Mouse (Mus musculus): ENCODE results near the gene Clca1. TPM values are rescaled to one million over a fixed set of nuclear protein-coding genes. Genes with fewer than 3 reads are reported as not detected.
A peak's percentile ranks its signal among the peaks of the same experiment; 100 is the strongest.

Clca1 gene
- polyA plus RNA-seq, 1 experiment from 2014 or later, result not detected

DNA sequence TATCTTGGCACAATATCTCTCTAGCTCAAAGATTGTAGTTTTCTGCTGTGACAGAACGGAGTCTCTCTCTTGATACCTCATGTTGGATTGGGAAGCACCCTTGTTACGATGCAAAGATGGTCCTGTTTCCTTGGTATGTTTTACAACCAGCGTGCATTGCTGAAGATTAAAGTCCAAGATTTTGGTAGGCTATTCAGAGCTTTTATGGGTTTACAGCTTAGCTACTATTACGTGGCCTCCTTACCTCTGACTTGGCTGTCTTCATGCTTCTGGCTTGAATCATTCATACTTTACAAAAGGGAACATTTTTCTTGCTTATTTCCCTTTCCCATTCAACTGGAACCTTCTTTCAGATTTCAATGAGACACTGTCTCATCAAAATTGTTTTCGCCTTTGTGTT, 39.5 kb downstream of the Clca1 start:
- Histone ChIP-seq H3K27ac (replicated peaks) (no peak overlapping the region), H3K27me3 (no peaks in the 10 kb centered on the region), H3K9ac (replicated peaks) (no peak overlapping the region), H3K36me3 (no peaks in the 10 kb centered on the region), H3K9me3 (no peaks in the 10 kb centered on the region), H3K4me2 (replicated peaks) (no peak overlapping the region), H3K4me3 (no peak overlapping the region), H3K4me1 (no peaks in the 10 kb centered on the region)
- no peak for ATAC-seq (replicated peaks)
- WGBS, result 89% methylated on average over 5 of the region's 5 CpGs

DNA sequence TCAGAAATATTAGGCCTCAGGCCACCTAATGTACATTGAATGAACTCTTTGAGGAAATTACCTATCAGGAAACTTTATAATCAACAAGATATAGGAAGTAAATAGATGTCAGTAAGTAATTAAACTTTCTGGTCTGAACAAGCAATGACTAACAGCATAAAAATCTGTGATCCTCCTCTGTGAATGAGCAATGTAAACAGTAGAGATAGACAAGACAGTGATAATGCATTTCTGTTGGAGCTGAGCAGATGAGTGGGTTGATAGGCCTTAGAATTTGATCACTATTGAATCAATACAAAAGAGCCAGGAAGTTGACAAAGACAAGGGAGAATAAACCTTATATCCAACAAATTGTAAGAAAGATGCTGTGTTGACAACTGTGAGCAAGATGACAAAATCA, 40.0 kb downstream of the Clca1 start:
- H3K4me2 ChIP-seq (replicated peaks), result no peak overlapping the region
- H3K9ac ChIP-seq (replicated peaks), result no peak overlapping the region
- ATAC-seq (replicated peaks), result no peak
- H3K27me3 ChIP-seq, result no peaks in the 10 kb centered on the region
- no peaks in the 10 kb centered on the region for H3K9me3 ChIP-seq
- no peak overlapping the region for H3K4me3 ChIP-seq
- no peaks in the 10 kb centered on the region for H3K4me1 ChIP-seq
- no peak overlapping the region for H3K27ac ChIP-seq (replicated peaks)
- H3K36me3 ChIP-seq, result no peaks in the 10 kb centered on the region

- H3K27me3 ChIP-seq, result no peaks in the 10 kb centered on the region
- 74% methylated on average over 5 of the region's 5 CpGs for WGBS
- no peak overlapping the region for H3K4me2 ChIP-seq (replicated peaks)
- no peak overlapping the region for H3K4me3 ChIP-seq
- ATAC-seq (replicated peaks), result no peak
- H3K9ac ChIP-seq (replicated peaks), result no peak overlapping the region
- H3K27ac ChIP-seq (replicated peaks), result no peak overlapping the region
- no peaks in the 10 kb centered on the region for H3K36me3 ChIP-seq
- H3K4me1 ChIP-seq, result no peaks in the 10 kb centered on the region
- no peaks in the 10 kb centered on the region for H3K9me3 ChIP-seq
Measured at GRCm38 (mm10) chr3:144985890-144986289, 46.7 kb downstream of the Clca1 start.

DNA sequence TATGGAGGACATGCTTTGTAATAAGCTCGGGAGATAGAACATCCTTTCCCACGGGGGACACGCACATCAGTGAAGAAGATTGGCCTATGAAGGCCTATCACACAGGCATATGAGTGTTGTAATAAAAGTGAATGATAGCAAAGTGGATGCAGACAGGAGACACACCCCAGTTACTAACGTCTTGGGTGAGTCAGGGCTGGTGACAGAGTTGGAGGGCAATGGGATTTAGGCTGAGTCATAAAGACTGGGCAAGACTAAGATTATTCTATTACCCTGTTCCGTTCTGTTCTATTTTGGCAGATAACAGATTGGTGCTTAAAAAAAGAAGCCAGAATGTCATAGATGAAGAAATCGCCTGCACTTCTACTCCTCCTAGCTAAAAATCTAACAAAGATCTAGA, 52.0 kb downstream of the Clca1 start:
- no peaks in the 10 kb centered on the region for H3K9me3 ChIP-seq
- H3K27me3 ChIP-seq, result no peaks in the 10 kb centered on the region
- no peak overlapping the region for H3K27ac ChIP-seq (replicated peaks)
- no peak overlapping the region for H3K4me3 ChIP-seq
- H3K9ac ChIP-seq (replicated peaks), result no peak overlapping the region
- no peaks in the 10 kb centered on the region for H3K4me1 ChIP-seq
- H3K4me2 ChIP-seq (replicated peaks), result no peak overlapping the region
- no peaks in the 10 kb centered on the region for H3K36me3 ChIP-seq
- WGBS, result 92% methylated on average over 6 of the region's 6 CpGs
- ATAC-seq (replicated peaks), result no peak

DNA sequence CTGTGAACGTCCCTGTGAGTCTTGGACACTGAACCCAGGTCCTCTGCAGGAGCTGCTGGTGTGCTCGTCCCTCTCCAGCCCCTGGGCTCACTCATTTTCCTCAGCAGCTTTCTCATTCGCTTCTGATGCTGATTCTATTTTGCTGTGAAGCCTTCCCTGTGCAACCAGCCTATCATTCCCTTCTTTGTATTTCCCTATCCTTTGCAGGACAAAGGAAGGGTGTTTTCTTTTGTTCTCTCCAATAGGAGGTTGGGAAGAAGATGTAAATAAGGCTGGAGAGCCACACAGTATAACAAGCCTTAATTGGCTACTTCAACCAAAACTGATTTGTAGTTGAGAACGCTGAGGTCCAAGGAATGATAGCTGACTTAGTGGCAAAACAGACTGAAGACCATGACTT, 54.9 kb downstream of the Clca1 start:
- H3K36me3 ChIP-seq, result no peaks in the 10 kb centered on the region
- no peak overlapping the region for H3K9ac ChIP-seq (replicated peaks)
- H3K27ac ChIP-seq (replicated peaks), result no peak overlapping the region
- H3K9me3 ChIP-seq, result no peaks in the 10 kb centered on the region
- no peak overlapping the region for H3K4me3 ChIP-seq
- no peaks in the 10 kb centered on the region for H3K4me1 ChIP-seq
- WGBS, result 7% methylated on average over 4 of the region's 4 CpGs
- H3K4me2 ChIP-seq (replicated peaks), result no peak overlapping the region
- H3K27me3 ChIP-seq, result no peaks in the 10 kb centered on the region
- ATAC-seq (replicated peaks), result no peak

GRCm38 (mm10) chr3:144976091-144976490, 56.5 kb downstream of the Clca1 start:
- Histone ChIP-seq H3K4me1 (no peaks in the 10 kb centered on the region), H3K27ac (replicated peaks) (no peak overlapping the region), H3K36me3 (no peaks in the 10 kb centered on the region), H3K4me2 (replicated peaks) (no peak overlapping the region), H3K27me3 (no peaks in the 10 kb centered on the region), H3K9ac (replicated peaks) (no peak overlapping the region), H3K4me3 (no peak overlapping the region), H3K9me3 (no peaks in the 10 kb centered on the region)
- ATAC-seq (replicated peaks), result no peak
- 54% methylated on average over 1 of the region's 1 CpGs for WGBS

DNA sequence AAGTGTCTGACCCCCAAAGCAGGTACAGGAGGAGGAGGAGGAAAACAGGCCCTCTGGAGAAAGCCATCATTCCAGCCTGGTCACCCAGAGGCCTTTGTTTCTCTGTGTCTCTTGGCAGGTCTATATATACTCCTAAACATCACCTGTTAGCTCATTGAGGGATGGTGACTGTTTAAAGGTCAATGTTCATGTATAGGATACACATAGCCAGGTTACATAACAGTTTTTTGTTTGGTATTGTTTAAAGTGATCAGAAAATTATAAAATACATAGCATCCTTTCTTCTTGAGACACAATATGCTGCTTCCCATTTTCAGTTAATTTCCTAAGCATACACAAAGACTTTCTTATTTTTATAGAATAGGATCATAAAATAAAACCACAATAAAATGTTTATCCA, 57.6 kb downstream of the Clca1 start, which contains the start of gene Clca4a:
TSS of gene Clca4a (minus strand) at position 101 of the 400 bp plus-strand sequence.
- Histone ChIP-seq H3K9me3 (no peaks in the 10 kb centered on the region), H3K36me3 (no peaks in the 10 kb centered on the region), H3K27me3 (no peaks in the 10 kb centered on the region), H3K9ac (replicated peaks) (no peak within 1 kb of the TSS), H3K4me2 (replicated peaks) (no peak within 1 kb of the TSS), H3K27ac (replicated peaks) (no peak within 1 kb of the TSS), H3K4me3 (no peak within 1 kb of the TSS), H3K4me1 (no peaks in the 10 kb centered on the region)
- no peak for ATAC-seq (replicated peaks)

DNA sequence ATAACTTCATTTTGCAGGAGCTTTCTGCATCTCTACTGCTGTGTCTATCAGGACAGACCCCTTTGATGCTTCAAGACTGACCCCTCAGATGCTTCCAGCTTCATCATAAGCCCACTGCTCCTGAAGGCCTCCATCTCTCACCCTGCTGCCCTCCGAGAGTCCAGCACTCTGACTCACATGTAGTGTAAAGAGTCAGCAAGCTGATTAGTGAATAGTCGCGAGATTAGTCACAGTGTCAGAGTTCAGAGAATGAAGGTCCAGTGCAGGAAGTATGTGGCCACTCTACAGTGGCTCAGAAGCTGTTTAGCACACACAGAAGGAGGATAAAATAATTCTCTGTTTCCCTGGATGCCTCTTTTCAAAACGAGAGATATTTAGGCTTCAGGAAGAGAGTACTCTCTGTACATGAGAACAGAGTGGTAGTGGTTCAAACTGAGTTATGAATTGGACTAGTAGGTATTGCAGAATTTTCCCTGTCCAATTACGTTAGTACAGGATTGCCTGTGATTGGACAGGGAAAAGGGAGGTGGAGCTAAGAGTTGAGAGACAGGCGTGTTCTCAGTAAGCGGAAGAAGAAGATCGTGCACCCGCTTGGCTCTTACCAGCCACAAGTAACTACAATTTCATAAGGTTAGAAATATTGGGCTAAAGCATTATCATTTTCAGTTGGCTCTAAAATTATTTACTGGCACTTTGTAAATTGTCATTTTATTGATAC, 60.9 kb downstream of the Clca1 start:
- Histone ChIP-seq H3K4me3 (no peak overlapping the region), H3K4me1 (no peaks in the 10 kb centered on the region), H3K27me3 (no peaks in the 10 kb centered on the region), H3K9ac (replicated peaks) (no peak overlapping the region), H3K36me3 (no peaks in the 10 kb centered on the region), H3K9me3 (no peaks in the 10 kb centered on the region), H3K4me2 (replicated peaks) (no peak overlapping the region), H3K27ac (replicated peaks) (no peak overlapping the region)
- 84% methylated on average over 9 of the region's 9 CpGs for WGBS
- ATAC-seq (replicated peaks), result no peak

DNA sequence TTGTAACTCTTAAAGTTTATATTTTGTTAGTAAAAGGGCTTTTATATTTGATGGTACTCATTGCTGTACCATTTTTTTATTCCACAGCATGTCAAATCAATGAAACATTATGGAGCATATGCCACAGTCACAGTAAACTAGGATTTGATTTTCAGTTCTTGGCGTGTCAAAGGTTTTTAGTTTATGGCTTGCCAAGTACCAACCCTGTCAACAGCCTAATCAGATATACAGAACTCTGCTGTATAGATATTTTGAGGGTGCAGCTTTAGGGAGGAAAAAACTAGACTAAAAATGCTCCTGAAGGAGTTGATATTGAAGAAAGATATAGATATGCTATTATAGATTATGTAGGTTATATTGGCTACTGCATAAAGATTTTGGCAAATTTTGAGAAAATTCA, 62.8 kb downstream of the Clca1 start:
- no peak overlapping the region for H3K4me3 ChIP-seq
- no peaks in the 10 kb centered on the region for H3K9me3 ChIP-seq
- no peak overlapping the region for H3K27ac ChIP-seq (replicated peaks)
- H3K4me2 ChIP-seq (replicated peaks), result no peak overlapping the region
- peak; percentile 60 for ATAC-seq (replicated peaks)
- WGBS, result 88% methylated on average over 1 of the region's 1 CpGs
- H3K4me1 ChIP-seq, result no peaks in the 10 kb centered on the region
- no peak overlapping the region for H3K9ac ChIP-seq (replicated peaks)
- no peaks in the 10 kb centered on the region for H3K27me3 ChIP-seq
- H3K36me3 ChIP-seq, result no peaks in the 10 kb centered on the region

- WGBS, result 62% methylated on average over 4 of the region's 4 CpGs
- no peak for ATAC-seq (replicated peaks)
- Histone ChIP-seq H3K27ac (replicated peaks) (no peak overlapping the region), H3K27me3 (no peaks in the 10 kb centered on the region), H3K4me3 (no peak overlapping the region), H3K9me3 (no peaks in the 10 kb centered on the region), H3K36me3 (no peaks in the 10 kb centered on the region), H3K9ac (replicated peaks) (no peak overlapping the region), H3K4me2 (replicated peaks) (no peak overlapping the region), H3K4me1 (no peaks in the 10 kb centered on the region)
Measured at GRCm38 (mm10) chr3:144966074-144966473, 66.5 kb downstream of the Clca1 start.

Other genes with a start within 250 kb of the Clca1 start
- gene Clca3a2, start 213.3 kb downstream of the Clca1 start, polyA plus RNA-seq (2015; fragmentation: Nextera tagmentation; extraction: Ambion mirVana), result 0.65 TPM in 1 of 2 replicates, not detected in the other
- not detected in 2 replicates for gene Clca3b, start 183.4 kb downstream of the Clca1 start, polyA plus RNA-seq (2015; fragmentation: Nextera tagmentation; extraction: Ambion mirVana)
- not detected in 2 replicates for gene Clca4b, start 100.2 kb downstream of the Clca1 start, polyA plus RNA-seq (2015; fragmentation: Nextera tagmentation; extraction: Ambion mirVana)
- gene Clca4a, start 57.7 kb downstream of the Clca1 start, polyA plus RNA-seq (2015; fragmentation: Nextera tagmentation; extraction: Ambion mirVana), result not detected in 2 replicates
- 0.06 TPM in 2 replicates for gene Clca2, start 66.7 kb upstream of the Clca1 start, polyA plus RNA-seq (2015; fragmentation: Nextera tagmentation; extraction: Ambion mirVana)
- gene Odf2l, start 85.8 kb upstream of the Clca1 start, polyA plus RNA-seq (2015; fragmentation: Nextera tagmentation; extraction: Ambion mirVana), result 15.3 and 17.2 TPM in 2 replicates

Measured in forebrain, embryonic 15.5 days (tissue).